ENCODE assay signal across 16 mouse cellular contexts in genomic region chr2:52891744-52892143, GRCm38 (mm10).
"Had no signal": no experiment of that assay in that cellular context is flagged by ENCODE, and none has a peak within 500 bp of the region (broad histone marks: within the 10 kb centered on the region; RNA-seq: fewer than 3 reads in every experiment).

No protein-coding gene starts in this region.

- H3K4me1 ChIP-seq: liver, embryonic 12.5 days; liver, embryonic 15.5 days; neural tube, embryonic 12.5 days had no signal

- ATAC-seq: liver, embryonic 12.5 days; midbrain, embryonic 15.5 days had no signal

- H3K9me3 ChIP-seq: limb, embryonic 13.5 days; liver, embryonic 12.5 days; liver, embryonic 15.5 days; midbrain, embryonic 12.5 days; midbrain, embryonic 15.5 days; neural tube, embryonic 12.5 days; neural tube, embryonic 15.5 days had no signal

- DNase-seq: kidney, adult 18-20 months; kidney, adult 9 months; kidney, postnatal 14 days; left cerebral cortex, postnatal 4 days; liver; lung, adult 18-20 months; retina, postnatal 1 day; thymus, postnatal 14 days had no signal

- H3K9ac ChIP-seq: limb, embryonic 13.5 days; liver, embryonic 12.5 days; liver, embryonic 15.5 days; midbrain, embryonic 12.5 days; midbrain, embryonic 15.5 days; neural tube, embryonic 12.5 days; neural tube, embryonic 15.5 days had no signal

- H3K36me3 ChIP-seq: liver, embryonic 12.5 days; liver, embryonic 15.5 days; midbrain, embryonic 12.5 days; midbrain, embryonic 15.5 days; neural tube, embryonic 12.5 days; neural tube, embryonic 15.5 days had no signal

- H3K27ac ChIP-seq: limb, embryonic 13.5 days; liver, embryonic 12.5 days; liver, embryonic 15.5 days; macrophage; midbrain, embryonic 12.5 days; midbrain, embryonic 15.5 days; neural tube, embryonic 12.5 days; neural tube, embryonic 15.5 days had no signal

- H3K27me3 ChIP-seq: limb, embryonic 13.5 days; liver, embryonic 12.5 days; liver, embryonic 15.5 days; midbrain, embryonic 12.5 days; midbrain, embryonic 15.5 days; neural tube, embryonic 12.5 days; neural tube, embryonic 15.5 days had no signal

- H3K4me2 ChIP-seq: limb, embryonic 13.5 days; liver, embryonic 12.5 days; liver, embryonic 15.5 days; midbrain, embryonic 12.5 days; midbrain, embryonic 15.5 days; neural tube, embryonic 12.5 days; neural tube, embryonic 15.5 days had no signal

- H3K4me3 ChIP-seq: limb, embryonic 13.5 days; liver, embryonic 12.5 days; liver, embryonic 15.5 days; midbrain, embryonic 12.5 days; midbrain, embryonic 15.5 days; neural tube, embryonic 12.5 days; neural tube, embryonic 15.5 days had no signal
